Mouse (Mus musculus): Measurements from ENCODE around the gene Nkiras2.
"Not testable (repeated sequence)": the region's sequence is repeated elsewhere in the genome, so short reads cannot be mapped to it uniquely, and the experiment has no call there.

Nkiras2 gene

DNA sequence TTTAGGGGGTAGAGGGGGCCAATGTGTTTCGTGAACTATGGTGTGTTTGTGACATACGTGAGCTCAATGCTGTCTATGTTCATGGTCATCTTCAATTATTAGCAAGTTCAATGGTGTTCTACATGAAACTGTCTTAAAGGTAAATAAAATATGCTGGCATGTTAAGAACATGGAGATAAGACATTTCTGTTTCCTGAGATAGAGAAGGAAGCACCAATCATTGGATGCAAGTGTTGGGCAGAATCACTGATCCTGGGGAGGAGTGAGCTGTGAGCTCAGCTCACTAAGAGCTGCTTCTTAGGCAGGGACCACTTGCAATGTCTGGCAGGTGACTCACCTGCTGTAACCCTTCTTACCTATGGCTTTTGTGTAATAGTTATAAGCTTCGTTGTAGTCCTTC is 17.7 kb upstream of the Nkiras2 start:
- no peak for DNase-seq

DNA sequence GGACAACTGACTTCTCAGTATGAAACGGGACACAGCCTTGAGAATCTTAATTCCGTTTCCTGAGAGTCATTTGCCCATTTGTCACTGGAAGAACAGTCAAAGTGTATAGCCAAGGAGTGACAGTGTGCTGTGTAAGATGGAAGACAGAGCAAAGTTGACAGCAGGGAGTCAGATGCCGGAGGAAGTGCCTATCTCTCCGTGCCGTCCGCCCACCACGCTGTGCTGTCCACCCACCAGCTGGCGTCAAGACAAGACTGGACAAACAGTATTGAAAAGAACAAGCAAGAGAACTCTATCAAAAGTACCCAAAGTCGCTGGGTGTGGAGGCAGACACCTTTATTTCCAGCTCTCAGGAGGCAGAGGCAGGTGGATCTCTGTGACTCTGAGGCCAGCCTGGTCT is 15.9 kb upstream of the Nkiras2 start:
- no peak for DNase-seq

DNA sequence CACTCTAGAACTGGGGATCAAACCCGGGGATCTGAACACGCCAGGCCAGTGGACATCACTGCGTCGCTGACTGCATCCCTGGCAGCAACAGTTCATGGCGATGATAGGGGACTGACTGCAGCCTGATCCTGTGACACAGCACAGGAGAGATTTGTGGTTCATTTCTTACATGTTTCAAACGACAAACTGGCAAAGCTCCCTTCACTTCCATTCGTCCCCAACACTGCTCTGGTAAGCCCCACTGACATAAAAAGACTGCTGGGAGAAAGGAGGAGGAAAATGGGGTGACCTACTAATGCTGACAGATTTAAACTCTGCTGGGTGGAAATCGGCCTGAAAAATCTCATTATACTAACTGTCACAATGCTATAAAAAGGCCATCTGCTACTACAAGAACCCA is 15.2 kb upstream of the Nkiras2 start:
- DNase-seq = no peak

DNA sequence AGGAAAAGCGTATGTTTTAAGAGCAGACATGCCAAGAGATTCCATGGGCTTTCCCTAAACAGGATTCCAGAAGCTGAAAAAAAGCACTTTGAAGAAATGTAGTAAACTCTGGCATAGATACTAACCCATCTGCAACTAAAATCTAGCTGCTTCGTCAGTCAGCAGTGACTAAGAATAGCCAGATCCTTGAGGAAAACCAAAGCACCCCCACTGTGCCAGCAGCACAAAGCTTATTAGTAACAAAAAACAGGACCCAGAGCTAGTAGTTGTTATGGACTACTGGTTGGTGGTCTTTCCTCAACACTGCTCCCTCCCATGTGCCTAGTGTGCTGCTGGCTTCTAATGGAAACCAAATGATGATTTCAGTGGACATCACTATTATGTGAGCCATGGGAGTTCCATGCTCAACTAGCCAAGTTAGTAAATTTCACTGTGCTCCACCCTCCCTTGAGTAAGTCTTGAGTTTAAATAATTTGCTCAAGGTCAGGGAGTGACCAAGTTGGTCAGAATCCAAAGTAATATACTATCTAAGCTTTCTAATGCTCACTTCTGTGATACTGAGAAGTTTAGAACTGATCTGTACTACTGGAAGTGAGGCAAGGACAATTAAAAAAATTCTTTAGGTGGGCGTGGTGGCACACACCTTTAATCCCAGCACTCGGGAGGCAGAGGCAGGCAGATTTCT is 14.6 kb upstream of the Nkiras2 start:
- DNase-seq = no peak

DNA sequence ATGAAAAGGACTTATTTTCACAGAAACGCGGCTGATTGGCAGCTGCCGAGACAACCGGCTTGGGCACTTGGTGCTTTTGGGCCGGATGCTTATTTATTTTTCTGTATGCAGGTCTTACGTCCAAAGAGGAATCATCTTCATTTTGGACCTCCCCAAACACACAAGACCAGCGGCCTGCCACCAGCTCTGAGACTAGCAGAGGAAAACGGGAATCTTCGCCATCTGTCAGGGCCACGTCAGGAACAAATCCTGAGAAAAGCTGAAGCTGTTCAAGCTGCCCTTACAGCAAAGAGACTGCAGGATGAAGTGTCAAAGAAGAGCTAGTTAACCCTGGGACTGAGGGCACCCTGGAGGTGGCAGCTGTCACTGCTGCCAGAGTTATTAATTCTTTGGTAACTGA is 13.6 kb upstream of the Nkiras2 start:
- no peak for DNase-seq

DNA sequence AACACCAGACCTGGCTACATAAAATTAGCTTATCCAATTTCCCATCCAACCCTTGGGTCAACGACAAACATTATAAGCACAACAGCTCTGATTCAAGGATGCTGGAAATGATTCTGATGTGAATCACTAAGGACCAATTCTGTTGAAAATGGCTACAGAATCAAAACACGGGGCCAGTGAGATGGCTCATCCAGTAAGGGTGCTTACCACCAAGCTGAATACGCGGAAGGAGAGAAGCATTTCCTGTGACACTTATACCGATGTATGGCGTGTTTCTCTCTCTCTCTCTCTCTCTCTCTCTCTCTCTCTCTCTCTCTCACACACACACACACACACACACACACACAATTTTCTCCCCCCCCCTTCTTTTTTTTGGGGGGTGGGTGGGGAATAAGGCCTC is 11.9 kb upstream of the Nkiras2 start:
- DNase-seq = no peak

DNA sequence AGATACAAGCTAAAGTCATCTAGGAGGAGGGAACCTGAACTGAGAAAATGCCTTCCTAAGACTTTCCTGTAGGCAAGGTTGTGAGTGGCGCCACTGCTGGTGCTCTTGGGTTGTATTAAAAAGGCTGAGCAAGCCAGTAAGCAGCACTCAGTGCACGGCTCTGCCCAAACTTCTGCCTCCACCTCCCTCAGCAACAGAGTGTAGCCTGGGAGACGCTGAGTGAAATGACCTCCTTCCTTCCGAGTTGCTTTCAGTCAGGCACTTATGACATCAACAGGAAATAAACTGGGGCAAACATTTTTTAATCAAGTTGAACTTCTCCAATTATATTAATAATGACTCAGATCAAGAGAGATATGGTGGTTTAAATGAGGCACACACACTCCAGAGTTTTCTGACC is 10.2 kb upstream of the Nkiras2 start:
- no peak for DNase-seq

DNA sequence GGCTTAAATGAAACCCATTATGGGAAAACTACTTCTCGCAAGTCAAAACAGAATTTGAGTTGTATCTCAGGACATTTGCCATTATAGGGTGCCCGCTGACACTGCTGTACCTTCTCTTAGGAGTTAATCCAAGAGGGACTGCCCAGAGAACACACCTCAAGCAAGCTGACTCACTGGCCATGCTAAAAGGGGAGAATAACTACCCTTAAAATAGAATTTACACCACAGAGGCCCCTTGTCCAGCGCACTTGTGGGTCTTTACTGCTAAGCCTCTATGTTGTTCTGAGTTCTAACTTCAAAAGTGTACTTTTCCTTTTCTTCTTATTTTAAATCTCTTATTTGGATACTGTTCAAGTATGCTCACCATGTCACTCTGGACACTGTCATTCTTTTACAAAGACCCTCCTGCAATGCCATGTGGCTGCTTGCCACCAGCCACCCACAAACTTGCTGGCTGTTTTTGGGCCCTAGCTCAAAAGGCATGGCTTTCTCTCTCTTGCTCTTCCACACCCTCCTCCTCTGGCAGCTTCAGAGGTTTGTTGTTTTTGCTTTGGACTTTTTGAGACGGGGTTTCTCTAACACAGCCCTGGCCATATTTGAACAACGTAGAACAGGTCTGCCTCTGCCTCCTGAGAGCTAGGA is 9.6 kb upstream of the Nkiras2 start:
- DNase-seq = no peak

DNA sequence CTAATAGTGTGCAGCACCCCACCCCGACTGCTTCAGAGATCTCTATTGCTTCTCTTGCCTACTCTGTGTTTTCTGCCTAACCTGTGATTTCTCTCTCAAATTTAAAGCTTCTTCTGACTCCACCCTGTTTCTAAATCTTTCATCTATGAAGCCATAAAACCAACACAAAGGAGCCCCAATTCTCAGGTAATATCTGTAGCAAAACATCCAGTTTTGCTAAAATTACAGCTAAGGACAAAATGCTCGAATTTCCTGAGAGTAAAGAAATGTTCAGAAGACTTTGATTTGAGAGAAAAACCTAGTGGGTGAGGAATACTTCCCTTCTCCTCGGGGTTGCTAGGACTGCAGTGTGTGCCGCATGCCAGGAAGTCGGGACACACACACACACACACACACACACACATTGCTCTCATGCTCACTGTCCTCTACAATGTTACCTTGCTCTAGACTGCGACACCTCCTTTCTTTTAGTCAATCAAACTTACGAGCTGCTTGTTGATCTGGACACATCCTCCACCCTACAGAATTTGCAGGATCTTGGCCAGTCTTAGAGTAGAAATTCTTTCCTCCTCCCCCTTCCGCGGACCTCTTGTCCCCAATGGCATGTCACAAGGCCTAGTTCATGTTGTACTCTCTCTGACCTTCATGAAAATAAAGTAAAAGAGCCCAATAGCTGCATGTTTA is 8.9 kb upstream of the Nkiras2 start:
- DNase-seq = no peak

DNA sequence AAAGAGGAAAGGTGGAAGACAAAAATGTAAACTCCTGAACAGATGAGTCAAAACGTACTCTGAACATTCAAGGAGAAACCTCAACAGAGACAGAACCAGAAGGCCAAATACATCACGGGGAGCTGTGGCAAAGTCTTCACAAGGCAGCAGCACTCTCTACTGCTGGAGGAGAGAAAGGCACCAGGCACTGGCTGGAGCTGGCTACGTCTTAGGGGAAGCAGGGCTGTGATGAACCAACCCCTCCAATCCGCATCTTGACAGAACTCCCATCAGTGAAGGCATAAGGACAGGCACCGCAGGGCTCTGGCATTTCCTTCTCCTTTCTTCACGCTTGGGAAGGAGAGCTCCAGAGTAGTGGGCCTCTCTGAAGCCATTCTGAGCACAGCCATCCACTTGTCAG is 7.4 kb upstream of the Nkiras2 start:
- no peak for DNase-seq

DNA sequence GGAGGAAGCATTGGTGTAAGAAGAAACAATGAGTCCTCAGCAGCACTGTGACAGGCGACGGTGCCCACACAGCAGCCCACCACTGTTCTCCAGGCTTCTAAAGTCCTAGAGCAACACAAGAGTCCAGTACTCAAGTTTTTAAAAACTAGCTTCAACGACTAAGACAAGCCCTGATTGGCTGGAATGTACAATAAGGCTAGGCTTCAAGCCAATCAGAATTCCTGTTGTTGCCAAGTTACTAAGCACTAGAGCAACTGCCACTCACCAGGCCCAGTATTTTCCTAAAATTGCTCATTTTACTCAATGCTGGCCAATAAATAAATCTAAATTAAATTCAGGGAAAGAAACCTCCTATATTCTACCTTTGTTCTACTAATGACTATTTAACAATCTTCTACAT is 5.8 kb upstream of the Nkiras2 start:
- DNase-seq = no peak

DNA sequence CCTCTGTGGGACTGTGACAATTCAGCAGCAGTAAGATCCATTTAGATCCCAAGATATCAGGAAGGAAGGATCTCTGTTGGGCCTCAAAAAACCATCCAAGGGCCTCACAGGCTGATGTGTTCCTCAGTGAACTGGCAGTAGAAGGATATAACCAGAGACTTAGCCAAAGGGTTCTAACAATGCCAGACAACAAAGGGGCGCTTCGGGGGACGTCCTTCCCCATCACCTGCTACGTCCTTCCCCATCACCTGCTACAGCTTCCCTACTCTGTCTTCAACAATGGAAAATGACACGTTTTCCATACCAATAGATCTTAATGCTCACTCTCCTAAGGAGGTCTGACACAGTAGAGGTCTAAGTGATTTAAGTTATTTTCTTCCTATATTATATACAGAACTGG is 2.7 kb upstream of the Nkiras2 start:
- DNase-seq = no peak

DNA sequence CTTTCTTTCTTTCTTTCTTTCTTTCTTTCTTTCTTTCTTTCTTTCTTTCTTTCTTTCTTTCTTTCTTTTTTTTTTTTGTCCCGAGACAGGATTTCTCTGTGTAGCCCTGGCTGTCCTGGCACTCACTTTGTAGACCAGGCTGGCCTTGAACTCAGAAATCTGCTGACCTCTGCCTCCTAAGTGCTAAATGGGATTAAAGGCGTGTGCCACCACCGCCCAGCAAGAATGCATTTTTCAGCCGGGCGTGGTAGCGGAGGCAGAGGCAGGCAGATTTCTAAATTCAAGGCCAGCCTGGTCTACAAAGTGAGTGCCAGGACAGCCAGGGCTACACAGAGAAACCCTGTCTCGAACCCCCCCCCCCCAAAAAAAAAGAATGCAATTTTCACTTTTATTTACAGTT is 2.2 kb upstream of the Nkiras2 start:
- DNase-seq = not testable (repeated sequence)

DNA sequence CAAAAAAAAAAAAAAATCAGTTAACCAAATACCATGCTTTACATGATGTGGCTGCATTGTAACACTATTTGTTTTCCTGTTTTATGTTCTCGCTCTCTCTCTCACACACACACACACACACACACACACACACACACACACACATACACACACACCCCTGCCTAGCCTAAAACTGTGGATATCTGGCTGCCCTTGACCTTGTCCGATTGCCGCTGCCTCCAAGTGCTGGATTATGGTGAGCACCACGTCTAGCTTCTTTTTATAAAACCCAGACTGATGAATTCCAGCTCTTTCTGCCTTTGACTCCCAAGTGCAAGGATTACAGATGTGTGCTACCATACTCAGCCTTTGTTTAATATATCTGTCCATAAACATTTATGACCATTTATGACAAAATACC is 1.6 kb upstream of the Nkiras2 start:
- DNase-seq = no peak

DNA sequence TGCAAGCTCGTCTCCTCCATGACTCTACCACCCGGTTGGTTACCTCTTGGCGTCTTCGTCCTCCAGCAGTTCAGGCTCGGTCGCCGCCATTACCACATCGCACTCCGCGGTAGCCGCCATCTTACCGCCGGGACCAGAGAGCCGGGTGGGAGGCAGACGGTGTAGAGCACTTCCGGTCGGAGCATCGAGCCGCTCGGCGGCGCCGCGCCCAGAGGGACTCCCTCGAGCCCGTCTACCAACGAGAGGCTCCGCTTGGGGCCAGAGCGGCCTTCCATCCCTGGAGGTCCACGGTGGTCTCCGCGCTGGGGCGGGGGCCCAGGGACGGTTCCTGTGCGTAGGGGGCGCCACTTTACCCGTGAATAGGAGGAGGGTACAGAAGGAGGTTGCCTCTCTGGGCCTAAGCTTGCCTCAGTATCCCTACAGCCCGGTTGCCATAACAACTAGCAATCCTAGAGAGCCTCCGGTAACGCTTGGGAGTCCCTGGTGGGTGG is 486 bp downstream of the Nkiras2 start:
- DNase-seq = peak; percentile 97 to 98

DNA sequence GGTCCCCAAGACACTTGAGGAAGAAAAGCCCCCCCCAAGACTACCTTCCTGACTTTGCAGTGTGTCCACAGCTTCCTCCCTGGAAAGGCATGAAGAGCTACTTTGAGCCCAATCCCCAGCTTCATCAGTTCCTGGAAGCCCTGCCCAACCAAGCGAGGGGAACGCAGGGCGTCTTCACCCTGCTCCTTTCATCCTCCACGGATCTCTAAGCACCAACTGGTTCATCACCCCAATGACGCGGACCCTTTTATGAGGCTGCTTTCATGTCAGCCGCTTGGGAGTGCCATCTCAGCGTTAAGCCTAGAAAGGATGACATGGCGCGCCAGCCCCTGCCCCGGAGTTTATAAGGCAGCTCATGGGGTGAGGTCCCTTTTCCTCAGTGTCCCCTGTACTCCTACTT is 938 bp downstream of the Nkiras2 start, which contains the start of gene Dnajc7:
Dnajc7 (minus strand) TSS at position 187 of the 400 bp plus-strand sequence.
- peak in 1 of 2 experiments; percentile 65 for DNase-seq

DNA sequence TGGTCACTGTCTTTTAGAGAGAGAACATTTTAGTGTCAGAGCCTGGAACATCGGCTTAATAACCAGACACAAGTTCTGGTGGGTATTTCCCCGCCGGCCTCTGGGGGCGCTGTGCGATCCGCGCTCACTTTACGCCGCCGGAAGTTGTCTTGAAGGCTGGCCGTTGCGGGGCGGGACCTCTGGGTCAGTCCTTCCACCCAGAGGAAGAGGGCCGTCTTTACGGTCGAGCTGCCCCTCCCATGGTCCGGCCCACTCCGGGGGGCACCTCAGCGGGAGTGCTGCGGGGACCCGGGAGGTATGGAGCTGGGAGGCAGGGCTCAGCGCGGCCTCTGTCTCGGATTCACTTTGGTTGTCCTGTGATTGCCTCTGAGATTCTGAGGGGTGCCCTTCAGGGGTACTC is 3.7 kb downstream of the Nkiras2 start:
- peak; percentile 93 to 94 for DNase-seq

DNA sequence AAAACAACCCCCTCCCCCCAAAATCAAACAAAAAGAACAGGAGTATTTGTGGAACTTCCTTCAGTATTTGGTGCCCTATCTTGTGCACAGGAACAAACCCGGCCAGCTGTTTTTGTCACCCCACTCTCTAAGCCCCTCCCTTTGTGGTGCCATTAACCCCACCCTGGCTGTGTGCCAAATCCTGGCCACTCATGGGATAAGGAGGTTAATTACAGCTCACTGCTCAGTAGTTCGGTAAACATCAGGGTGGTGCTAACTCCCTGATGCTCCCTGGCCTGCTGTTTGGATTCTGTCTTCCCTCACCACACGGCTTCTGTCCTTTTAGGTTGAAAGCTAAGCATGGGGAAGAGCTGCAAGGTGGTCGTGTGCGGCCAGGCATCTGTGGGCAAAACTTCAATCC is 4.8 kb downstream of the Nkiras2 start:
- no peak for DNase-seq

DNA sequence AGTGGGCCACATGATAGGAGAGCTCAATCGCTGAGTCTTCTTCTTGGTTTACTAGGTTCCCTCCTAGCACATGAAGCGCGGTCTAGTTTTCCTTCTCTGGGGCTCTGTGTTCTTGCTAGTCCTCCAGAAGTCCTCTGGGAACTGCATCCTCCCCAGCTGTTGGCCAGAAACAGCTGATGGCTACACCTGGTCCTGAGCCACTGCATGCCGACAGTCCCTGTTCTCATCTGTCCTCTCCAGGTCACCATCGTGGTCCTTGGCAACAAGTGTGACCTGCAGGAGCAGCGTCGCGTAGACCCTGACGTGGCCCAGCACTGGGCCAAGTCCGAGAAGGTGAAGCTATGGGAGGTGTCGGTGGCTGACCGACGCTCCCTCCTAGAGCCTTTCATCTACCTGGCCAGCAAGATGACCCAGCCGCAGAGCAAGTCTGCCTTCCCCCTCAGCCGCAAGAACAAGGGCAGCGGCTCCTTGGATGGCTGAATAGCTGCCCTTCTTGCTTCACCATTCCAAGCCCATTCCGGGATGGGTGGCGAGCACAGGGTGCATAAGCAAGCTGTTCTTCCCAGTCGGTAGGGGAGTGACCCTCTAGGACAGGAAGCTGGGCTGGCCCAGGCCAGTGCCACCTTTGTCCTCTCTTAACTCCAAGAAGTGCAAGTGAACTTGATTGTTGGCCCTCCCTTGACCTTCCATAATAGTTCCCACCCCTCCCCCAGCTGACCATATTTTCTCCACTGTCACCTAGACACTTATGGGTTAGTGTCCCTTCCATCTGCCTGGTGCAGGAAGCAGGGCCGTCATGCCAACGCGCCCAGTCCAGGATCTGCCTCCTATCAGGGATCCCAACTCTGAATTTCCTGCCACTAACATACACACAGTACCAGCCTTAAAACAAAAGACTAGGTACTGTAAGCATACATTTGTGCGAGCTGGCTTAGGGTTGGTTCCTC is 7.0 kb downstream of the Nkiras2 start:
- DNase-seq = no peak

DNA sequence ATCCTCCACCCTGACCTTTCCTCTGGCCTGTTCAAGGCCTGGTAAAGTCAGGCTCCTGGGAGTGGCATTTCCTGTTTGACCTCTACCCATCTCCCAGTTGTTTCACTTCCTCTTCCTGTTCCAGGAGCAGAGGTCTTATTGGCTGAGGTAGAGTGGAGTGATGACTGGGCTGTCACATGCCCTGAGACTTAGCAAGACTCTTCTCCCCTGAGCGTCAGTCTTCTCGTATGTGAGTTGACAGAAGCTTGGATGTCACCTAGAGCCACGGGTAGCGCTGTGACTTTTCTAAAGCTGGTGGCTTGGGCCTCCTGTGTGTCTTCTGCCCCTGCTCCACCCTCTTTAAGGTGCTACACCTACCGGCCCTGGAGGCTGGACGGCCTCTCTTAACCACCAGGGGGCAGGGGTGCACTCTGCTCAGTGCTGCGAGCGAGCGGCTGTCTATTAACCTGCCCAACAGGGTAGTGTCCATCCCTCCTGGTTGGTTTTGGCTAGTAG is 7.7 kb downstream of the Nkiras2 start:
- peak; percentile 70 to 72 for DNase-seq

DNA sequence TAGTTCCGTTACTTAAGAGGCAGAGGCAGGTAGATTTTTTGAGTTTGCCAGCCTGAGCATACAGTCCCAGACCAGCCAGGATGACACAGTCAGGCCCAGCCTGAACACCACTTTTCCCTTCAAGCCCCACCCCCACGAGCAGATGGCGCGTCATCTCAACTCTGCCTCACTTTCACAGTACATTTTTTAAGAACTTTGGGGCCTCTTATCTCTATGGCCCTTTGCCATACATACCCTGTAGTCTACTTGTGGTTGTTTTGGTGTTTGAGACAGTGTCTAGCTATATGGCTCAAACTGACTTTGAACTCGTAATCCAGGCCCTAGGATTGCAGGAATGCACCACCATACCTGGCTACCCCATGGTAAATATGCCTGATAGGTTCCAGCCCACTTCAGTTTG is 9.0 kb downstream of the Nkiras2 start:
- DNase-seq = no peak

DNA sequence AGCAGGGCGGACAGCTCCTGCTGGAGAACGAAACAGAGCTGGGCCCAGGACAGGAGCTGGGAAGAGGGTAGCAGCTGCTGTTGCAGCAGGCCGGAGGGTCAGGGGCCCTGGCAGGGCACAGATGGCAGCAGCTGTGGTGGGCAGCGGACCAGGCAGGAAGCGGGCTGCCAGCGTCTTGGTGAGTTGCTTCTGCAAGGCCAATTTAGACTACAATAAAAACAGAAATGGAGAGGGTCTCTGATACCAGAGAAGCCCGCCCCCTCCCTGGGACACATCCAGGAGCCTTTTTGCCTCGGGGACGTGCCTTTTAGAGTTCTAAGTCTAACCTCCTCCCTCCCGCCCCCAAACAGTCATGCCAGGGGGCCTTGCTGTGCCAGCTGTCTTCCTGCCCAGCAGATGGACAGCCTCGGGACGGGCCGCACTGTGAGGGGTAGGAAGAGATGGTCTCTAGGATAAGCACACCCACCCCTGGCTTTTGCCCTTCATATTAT is 9.9 kb downstream of the Nkiras2 start:
- no peak for DNase-seq

DNA sequence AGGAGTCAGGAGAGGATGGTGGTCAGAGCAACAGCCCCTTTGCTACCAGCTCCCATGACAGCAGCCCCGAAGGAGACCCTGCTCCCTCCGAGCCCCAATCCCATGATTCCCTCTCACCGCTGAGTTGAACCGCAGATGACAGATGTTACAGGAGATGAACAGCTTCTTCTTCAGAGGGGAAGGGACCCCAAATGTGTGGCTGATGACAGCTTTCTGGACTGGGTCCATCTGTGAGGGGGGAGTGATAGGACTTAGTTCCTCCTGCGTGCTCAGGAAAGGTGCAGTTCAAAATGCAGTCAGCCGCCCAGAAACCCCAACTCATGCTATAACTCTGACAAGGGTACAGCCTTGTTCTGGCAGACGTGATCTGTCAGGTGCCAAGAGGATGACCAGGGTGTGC is 15.5 kb downstream of the Nkiras2 start:
- no peak for DNase-seq
